Mouse (Mus musculus) spleen, adult 2 months (tissue): ENCODE data around the gene Defa23.
"Not testable (repeated sequence)": the region's sequence is repeated elsewhere in the genome, so short reads cannot be mapped to it uniquely, and the experiment has no call there.

Experiments used
- CTCF ChIP-seq: fragments of 200-500 bp; IDR thresholded peaks from 2 replicates; pipeline ENCODE4 v1.5.1; 2011; ENCODE audit warnings: mild to moderate bottlenecking, inconsistent platforms; ENCODE audit not compliant: insufficient read depth, insufficient read length, insufficient replicate concordance; ENCODE audit errors: extremely low read depth
- POLR2A ChIP-seq: fragments of 200-500 bp; IDR thresholded peaks from 2 replicates; pipeline ENCODE4 v1.6.1; 2011; ENCODE audit warnings: low read depth, low read length, inconsistent platforms

GRCm38 (mm10) chr8:21064738-21065137, 9.9 kb downstream of the Defa23 start, which contains the start of gene Defa35:
- not testable (repeated sequence) for TF ChIP-seq CTCF, POLR2A
